Mouse (Mus musculus): ENCODE results near the gene Msmp. TPM values are rescaled to one million over a fixed set of nuclear protein-coding genes. Genes with fewer than 3 reads are reported as not detected.

The Msmp gene
- total RNA-seq (2014; fragmentation: Nextera tagmentation) = not detected in 2 replicates
- total RNA-seq (2017) = not detected in 2 replicates

DNA sequence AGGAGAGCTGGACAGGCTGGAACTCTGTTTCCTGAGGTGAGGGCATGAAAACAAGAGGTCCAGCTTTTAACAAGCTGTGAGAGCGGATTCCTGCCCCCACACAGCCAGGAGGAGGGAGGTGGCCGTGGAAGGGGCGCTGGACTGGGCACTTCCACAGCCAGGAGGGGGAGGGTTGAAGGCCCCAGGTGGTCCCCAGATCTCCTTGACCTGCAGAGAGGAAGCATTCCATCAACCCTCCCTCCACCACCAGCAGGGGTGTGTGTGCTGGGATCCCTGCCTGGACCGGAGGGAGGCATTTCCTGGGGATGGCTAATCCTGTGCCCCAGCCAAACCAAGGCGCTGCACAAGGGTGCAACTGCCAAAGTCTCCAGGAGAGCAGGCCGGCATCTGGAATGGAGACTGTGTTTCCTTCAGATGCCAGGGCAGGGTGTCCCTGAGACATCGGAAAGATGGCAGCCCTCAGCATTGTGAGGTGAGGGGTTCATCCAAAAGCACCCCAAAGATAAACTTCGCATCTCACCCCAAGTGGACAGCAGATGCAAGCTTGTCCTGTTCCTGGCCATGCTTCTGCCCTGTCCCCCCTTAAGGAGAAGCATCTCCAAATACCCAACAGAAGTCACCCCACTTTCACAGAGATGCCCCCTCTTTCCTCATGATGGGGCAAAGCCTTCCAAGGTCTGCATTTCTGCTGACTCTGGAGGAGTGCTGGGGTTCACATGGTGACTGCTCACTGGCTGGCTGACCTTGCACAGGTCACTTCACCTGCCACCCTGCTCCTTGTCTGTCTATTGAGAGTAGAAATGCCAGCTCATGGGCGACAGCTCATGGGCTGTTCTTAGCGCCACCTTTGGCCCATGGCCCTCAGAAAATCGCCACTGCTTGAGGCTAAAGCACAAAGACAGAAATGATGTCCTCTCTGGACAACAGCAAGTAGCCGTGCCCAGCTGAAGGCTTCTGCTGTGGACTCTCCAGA lies at the start of gene Msmp:
Msmp (minus strand) TSS at position 51 of the 973 bp plus-strand sequence.
- ATAC-seq (replicated peaks; ENCODE audit: low FRiP score, low TSS enrichment, poor library complexity, severe bottlenecking) = no peak

DNA sequence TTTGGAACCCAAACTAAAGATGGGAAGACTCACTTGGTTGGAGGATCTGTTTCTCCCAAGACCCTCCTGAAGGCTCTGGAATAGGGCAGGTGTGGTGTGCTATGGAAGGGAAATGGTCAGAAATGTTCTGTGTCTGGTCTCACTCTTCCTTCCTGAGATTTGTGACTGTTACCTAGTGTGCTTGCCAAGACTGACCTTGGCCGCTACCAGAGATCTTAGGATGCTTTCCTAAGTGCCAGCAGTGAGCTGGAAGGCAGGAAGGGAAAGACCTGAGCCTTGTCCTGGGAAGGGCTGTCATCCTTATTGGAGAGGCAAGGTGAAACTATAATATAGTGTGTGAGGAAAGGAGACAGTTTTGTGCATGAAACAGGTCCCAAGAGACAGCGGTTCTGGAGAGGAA lies 49.4 kb upstream of the Msmp start:
- no peak for ATAC-seq (replicated peaks; ENCODE audit: low FRiP score, low TSS enrichment, poor library complexity, severe bottlenecking)

DNA sequence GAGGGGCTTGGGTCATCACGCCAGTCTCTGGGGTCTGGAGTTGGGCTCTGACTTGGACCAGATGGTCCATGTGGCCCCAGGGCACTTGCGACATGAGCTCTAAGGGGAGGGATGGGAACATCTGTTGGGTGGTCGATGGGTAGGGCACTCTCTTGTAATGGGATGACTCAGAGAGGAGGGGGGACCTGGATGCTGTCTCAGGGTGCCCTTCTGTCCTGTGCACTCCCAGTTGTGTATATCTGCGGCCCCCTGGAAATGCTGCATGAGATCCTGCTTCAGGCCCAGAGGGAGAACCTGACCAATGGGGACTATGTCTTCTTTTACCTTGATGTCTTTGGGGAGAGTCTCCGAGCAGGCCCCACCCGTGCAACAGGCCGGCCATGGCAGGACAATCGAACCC lies 49.0 kb upstream of the Msmp start:
- no peak for ATAC-seq (replicated peaks; ENCODE audit: low FRiP score, low TSS enrichment, poor library complexity, severe bottlenecking)

DNA sequence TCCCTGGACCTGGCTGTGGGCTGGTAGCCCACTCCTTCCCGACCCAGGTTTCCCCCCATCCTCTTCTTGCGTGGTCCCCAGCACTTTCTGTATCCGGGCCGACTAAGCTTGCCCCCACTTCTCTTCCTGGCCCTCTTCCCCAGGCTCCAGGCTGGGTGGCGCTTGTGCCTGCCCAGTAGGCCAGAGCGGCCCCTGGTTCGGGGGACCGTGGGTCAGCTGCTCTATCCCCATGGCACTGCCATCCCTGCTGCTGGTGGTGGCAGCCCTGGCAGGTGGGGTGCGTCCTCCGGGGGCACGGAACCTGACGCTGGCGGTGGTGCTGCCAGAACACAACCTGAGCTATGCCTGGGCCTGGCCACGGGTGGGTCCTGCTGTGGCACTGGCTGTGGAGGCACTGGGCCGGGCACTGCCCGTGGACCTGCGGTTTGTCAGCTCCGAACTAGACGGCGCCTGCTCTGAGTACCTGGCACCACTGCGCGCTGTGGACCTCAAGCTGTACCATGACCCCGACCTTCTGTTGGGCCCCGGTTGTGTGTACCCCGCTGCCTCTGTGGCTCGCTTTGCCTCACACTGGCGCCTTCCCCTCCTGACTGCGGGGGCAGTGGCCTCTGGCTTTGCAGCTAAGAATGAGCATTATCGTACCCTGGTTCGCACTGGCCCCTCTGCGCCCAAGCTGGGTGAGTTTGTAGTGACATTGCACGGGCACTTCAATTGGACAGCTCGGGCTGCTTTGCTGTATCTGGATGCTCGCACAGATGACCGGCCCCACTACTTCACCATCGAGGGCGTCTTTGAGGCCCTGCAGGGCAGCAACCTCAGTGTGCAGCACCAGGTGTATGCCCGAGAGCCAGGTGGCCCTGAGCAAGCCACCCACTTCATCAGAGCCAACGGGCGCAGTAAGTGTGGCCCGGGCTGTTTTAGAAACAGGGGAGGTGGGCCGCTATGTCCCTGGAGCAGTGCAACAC lies 47.9 kb upstream of the Msmp start:
- no peak for ATAC-seq (replicated peaks; ENCODE audit: low FRiP score, low TSS enrichment, poor library complexity, severe bottlenecking)

DNA sequence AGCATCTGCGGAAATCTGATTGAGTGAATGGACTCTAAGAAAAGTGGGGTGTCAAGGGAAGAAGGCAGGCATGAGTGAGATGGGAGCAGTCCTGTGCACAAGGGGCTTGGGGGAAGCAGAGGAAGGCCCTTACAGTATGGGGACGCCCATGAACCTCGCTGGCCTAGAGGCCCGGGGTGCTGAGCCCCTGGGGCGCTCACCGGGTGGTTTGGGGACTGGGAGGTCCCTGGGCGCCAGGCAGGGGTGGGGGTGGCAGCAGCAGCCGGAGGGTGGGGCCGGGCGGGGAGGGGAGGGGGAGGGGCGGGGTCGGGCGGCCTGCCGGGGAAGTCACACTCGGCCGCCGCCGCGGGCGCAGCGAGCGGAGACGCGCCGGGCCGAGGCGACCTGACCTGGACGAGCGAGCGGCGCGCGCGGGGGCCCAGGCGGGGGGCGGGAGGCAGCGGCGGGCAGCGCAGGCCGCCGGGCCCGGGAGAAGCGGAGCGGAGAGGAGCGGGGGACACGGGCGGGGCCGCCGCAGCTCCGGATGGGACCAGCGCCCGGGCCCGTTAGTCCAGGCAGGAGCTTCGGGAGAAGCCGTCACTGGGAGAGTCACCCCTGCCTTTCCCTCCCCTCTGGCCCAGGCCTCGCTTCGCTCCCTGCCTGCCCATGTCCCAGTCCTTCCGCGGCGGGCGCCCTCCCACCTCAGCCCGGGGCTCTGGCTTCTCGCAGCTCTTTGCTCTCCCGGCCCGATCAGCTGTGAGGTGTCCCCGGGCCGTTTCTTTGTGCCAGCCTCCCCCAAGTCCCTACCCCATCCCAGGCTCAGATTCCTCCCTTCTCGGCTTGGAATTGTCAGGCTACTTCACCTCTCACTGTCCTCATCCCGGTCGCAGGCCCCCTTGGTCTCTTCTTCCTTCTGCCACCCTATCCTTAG lies 47.0 kb upstream of the Msmp start, which contains the start of gene Npr2:
Npr2 (plus strand) TSS at position 890 of the 910 bp plus-strand sequence.
- no peak for ATAC-seq (replicated peaks; ENCODE audit: low FRiP score, low TSS enrichment, poor library complexity, severe bottlenecking)

DNA sequence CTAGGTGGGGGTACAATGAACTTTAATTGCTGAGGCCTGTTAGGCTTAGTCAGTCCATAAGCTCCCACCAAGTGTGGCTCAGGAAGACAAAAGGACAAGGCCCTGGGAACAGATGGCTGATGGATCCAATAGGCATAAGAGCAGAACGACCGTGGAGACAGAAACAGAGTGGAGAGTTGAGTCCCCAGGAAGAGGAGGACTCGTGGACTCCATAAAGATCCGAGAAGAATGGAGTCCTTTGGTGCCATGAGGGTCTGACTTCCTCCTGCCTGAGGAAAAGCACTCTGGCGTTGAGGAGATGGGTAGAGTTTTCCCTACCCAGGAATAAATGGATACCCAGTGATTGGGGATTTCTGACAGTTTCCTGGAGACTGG lies 46.4 kb upstream of the Msmp start:
- ATAC-seq (replicated peaks; ENCODE audit: low FRiP score, low TSS enrichment, poor library complexity, severe bottlenecking) = no peak

DNA sequence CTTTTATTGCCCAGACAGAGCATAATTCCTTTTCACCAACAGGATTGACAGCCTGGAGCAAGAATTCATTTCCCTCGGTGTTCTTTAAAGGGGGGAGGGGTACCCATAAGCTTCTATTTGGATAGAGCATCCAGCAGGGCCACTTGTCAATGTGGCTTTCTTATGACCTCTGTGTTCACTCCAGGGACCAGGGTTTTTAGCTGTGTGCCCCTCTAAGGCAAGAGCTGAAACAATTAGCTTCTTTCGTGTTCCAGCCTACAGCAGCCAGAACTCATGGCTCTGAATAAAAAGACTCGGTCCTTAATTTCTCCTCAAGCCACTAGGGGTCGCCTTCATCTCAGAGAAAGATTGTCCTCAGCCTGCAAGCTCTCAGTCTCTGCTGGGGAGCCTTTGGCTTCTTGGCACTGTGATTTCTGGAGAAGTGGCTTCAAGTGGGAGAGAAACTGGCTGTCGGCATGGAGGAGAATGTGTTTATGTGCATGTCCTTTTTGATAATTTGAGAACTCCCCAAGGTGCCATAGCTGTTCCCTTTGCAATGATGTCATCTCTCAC lies 45.8 kb upstream of the Msmp start:
- peak; percentile 82 for ATAC-seq (replicated peaks; ENCODE audit: low FRiP score, low TSS enrichment, poor library complexity, severe bottlenecking)

DNA sequence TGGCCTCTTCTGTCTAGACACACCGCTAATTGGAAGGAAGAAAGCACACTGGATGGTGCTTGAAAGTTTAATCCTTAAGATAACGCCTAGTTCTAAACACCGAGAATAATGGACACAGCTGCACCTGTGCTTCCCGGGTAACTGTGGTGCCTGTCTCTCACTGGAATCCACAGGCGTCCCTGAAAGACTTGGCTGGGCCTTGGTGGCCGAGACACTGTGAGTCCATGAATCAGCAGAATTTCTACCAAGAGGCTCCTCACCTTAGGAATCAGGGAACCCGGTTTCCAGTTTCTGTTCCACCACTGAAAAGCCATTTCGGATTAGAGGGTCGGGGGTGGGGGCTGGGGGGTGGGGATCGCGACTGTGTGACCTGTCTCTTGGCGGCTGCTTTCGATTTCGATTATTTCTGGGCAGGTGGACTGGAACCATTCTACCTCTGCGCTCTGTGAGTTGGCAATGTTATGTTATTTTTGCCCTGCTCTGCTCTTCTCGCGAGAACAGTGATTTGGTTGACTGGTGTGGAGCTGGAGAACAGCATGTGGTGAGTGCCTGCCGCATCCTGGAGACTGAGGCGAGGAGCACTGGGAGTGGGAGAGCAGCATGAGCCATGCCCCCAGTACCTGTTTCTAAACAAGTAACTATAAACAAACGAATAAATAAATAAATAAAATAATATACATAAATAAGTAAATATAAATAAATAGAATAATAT lies 45.0 kb upstream of the Msmp start:
- no peak for ATAC-seq (replicated peaks; ENCODE audit: low FRiP score, low TSS enrichment, poor library complexity, severe bottlenecking)

DNA sequence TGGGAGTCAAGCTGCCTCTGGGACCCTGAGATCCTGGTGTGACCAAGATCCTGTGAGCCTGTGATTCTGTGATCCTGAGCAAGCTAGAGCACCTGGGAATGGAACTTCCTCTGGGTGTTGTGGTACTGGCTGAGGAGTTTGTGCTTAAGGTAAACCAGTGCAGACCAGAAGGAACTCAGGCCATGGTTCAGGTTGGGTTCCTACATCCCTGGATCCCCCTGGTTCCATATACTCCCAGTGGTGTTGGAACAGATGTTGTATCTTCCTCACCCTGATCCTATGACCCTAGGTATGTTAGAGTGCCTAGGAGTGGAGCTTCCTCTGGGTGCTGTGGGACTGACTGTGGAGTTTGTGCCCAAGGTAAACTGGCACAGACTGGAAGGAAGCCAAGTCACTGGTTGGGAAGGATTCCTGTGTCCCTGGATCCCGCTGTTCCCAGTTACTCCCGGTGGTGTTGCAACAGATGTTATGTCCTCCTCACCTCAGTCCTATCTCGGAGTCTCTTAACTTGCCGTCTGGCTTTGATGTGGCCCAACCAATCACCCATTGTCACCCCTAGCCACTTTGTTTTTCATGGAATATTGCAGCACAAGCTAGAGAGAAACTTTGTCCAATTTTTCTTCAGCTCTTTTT lies 36.0 kb upstream of the Msmp start:
- ATAC-seq (replicated peaks; ENCODE audit: low FRiP score, low TSS enrichment, poor library complexity, severe bottlenecking) = no peak

DNA sequence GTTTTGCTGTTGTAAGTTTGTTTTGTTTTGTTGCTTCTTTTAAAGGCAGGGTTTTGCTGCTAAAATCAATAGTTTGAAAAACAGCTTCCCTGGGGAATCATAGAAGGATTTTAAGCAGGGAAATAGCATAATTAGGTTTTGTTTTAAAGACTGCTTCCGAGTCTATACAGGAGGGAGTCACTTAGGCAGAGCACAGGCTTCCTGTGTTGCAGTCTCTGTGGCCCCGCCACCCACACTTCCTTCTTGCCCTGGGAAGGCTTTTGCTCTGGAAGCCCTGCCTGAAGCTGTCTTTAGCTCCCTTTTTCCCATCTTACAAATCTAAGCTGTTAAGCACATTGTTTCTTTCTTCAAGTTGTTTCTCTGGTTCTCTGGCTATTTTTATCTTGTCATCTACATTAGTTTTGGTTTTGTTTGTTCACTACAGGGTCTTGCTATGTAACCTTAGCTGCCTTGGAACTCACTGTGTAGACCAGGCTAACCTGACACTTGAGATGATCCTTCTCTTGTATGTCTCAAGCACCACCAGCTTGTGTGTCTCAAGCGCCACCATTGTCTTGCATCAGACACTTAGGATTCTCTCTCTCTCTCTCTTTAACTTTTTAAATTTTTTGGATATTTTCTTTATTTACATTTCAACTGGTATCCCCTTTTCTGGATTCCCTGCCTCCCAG lies 28.9 kb upstream of the Msmp start:
- 0 out of 2 replicates have a peak, but pooled peaks have one; percentile 59 for ATAC-seq (replicated peaks; ENCODE audit: low FRiP score, low TSS enrichment, poor library complexity, severe bottlenecking)

DNA sequence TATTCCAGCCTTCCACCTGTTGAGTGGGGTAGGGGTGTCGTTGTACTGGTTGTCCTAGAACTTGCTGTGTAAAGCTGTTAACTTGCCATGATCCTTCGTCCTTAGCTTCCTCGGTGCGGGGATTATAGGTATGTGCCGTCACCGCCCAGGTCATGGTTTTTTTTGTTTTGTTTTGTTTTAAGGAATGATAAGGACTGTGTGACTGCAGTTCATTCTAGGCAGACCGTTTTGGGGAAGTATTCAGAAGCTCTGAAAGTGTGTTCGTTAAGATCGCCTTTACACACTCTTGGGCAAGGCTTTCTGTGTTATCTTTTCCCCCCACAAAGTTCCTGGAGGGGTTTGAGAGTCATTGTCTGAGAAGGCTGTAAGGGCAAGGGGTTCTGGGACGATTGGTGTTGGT lies 28.2 kb upstream of the Msmp start:
- ATAC-seq (replicated peaks; ENCODE audit: low FRiP score, low TSS enrichment, poor library complexity, severe bottlenecking) = peak; percentile 71

DNA sequence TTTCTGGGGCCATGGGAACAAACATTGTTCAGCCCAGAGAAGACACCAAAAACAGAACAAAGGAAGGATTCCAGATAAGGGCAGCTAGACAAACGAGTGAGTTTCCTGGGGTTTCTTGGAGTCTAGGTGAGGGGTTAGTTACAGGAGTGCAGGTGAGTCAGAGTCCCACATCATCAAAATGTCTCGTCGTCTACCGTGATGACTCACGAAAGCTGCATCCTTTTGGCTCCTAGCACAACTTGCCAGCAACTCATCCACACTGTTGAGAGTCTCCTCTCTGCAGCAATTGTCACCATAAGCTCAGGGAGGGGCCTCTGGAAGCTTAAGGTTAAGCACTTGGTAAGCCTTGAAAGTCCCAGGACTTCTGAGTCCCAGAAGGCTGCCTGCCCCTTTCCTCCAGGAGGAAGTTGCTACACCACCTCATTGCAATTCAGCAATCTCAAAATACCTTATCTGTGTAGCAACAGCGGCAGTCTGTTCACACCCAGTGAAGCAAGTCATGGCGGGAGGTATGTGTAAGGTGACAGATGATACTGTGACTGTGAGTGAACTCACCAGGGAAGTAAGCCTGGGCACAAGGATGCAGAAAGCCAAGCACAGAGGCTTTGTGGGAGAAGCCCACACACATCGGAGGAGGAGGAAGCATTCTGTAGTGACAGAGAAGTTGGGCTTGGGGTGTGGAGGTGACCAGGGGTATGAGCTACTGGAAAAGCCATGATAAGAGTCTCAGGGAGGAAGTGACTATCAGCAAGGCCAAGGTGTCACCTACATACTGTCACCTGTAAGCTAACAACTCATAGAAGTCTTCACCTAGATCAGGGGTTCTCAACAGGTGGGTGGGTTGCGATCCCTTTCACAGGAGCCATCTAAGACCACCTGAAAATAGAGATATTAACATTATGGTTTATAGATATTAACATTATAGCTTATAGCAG lies 20.7 kb upstream of the Msmp start:
- peak; percentile 94 for ATAC-seq (replicated peaks; ENCODE audit: low FRiP score, low TSS enrichment, poor library complexity, severe bottlenecking)

DNA sequence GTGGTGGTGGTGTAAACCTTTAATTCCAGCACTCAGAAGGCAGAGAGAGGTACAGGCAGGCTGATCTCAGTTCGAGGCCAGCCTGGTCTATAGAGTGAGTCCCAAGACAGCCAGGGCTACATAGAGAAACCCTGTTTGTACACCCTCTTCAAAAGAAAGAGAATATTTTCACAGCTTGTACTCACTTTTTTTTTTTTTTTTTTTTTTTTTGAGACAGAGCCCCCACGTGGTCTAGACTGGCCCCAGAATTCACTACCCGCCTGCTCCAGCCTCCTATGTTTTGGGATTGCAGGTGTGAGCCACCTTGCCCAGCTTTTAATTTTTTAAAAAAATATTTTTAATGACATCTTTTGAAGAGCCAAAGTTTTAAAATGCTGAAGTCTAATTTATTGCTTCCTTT lies 19.8 kb upstream of the Msmp start:
- no peak for ATAC-seq (replicated peaks; ENCODE audit: low FRiP score, low TSS enrichment, poor library complexity, severe bottlenecking)

DNA sequence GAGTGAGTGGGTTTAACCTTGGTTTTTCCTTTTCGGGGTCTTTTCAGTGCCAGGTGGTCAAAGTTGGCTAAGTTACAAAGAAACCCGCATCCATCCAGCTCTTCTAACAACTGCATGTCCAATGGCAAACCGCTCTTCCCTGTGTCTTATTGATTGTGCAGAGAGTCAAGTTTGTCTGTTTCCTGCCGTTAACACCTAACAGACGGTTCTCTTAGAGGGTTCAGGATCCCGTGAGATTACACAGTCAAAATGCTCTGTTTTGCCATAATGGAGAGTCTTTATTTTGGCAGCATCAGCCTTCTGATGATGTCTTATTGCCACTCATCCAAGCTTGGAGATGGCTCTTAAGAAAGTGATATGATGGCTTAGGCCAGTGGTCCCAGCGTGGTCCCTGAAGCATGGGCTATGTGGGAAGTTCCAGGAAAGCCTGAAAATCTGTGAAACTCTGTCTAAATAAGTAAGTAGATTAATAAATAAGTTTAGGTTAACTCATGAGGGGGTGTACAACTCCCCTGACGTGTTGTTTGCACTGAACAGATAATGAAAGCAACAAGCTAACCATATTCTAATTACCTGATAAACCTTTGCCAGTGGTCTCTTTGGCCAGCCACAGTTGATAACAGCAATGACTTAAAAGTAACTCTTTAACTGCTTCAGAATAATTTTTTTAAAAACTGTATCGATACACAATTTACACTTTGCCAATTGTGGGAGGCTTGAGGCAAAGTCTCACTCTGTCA lies 16.1 kb upstream of the Msmp start:
- no peak; the same call in 1 of the 2 replicates for ATAC-seq (replicated peaks; ENCODE audit: low FRiP score, low TSS enrichment, poor library complexity, severe bottlenecking)

DNA sequence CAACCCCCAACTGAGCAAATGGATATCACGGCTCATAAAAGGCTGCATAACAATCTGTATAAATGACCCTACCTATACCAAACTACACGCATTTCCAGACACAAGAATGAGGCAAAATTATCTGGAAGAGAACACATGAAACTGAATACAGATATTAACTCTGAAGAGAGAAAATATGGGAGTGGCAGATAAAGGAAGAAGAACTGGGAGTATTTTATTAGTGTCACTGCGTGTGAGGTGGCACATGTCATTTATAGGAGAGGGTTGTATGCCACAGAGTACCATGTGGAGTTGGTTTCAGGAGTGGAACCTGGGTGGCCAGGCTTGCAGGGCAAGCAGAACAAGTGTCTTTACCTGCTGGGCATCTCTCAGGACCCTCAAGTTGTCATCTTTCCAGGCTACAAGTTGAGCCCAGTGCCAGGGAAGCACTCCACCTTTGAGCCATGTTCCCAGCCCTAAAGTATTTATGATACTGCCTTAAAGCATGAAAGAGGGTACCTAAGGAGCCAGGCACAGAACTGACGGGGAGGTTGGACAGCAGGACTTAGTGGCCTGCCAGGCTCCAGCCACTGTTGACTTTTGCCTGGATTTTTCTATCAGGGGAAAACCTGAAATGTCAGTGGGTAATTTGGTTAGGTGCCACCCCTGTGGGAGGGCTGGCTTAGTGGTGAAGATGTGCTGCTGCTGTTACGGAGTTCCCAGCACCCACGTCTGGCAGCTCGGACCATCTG lies 14.5 kb upstream of the Msmp start:
- peak; percentile 63 for ATAC-seq (replicated peaks; ENCODE audit: low FRiP score, low TSS enrichment, poor library complexity, severe bottlenecking)
